ENCODE assay signal across 20 mouse cellular contexts in genomic region chr4:83414241-83414824, GRCm38 (mm10).
"Had no signal": no experiment of that assay in that cellular context is flagged by ENCODE, and none has a peak within 500 bp of the region (broad histone marks: within the 10 kb centered on the region; RNA-seq: fewer than 3 reads in every experiment).

No protein-coding gene starts in this region.

- H3K36me3 ChIP-seq: limb, embryonic 13.5 days; liver, embryonic 13.5 days; neural tube, embryonic 12.5 days; neural tube, embryonic 15.5 days; stomach, embryonic 15.5 days had no signal

- H3K9me3 ChIP-seq: limb, embryonic 13.5 days; liver, embryonic 13.5 days; neural tube, embryonic 12.5 days; neural tube, embryonic 15.5 days; stomach, embryonic 15.5 days had no signal

- H3K27ac ChIP-seq: limb, embryonic 10.5 days; limb, embryonic 13.5 days; liver, embryonic 13.5 days; macrophage; midbrain, embryonic 10.5 days; neural tube, embryonic 12.5 days; neural tube, embryonic 15.5 days; stomach, embryonic 15.5 days had no signal

- H3K4me3 ChIP-seq: limb, embryonic 10.5 days; limb, embryonic 13.5 days; liver, embryonic 13.5 days; midbrain, embryonic 10.5 days; neural tube, embryonic 12.5 days; neural tube, embryonic 15.5 days; stomach, embryonic 15.5 days had no signal

- DNase-seq: kidney, adult 18-20 months; kidney, adult 9 months; kidney, postnatal 14 days; kidney, postnatal 4 days; layer of hippocampus, adult 9-11 months; liver, embryonic 13.5 days; lung, adult 2 months; midbrain, embryonic 14.5 days; right cerebral cortex, adult 18-20 months; right cerebral cortex, postnatal 14 days; right cerebral cortex, postnatal 4 days; spleen, adult 18-20 months; thymus, postnatal 25 days had no signal

- H3K27me3 ChIP-seq: limb, embryonic 13.5 days; liver, embryonic 13.5 days; neural tube, embryonic 12.5 days; neural tube, embryonic 15.5 days; stomach, embryonic 15.5 days had no signal

- H3K9ac ChIP-seq: limb, embryonic 13.5 days; liver, embryonic 13.5 days; neural tube, embryonic 12.5 days; neural tube, embryonic 15.5 days; stomach, embryonic 15.5 days had no signal

- H3K4me1 ChIP-seq: stomach, embryonic 15.5 days had no signal
